Mouse (Mus musculus): Measurements from ENCODE around the gene Olfr605. TPM values are rescaled to one million over a fixed set of nuclear protein-coding genes. Genes with fewer than 3 reads are reported as not detected.
"Not testable (repeated sequence)": the region's sequence is repeated elsewhere in the genome, so short reads cannot be mapped to it uniquely, and the experiment has no call there.

Olfr605 gene
- polyA plus RNA-seq (2015; fragmentation: Nextera tagmentation; extraction: Ambion mirVana) = not detected in 2 replicates

- no peak for DNase-seq (ENCODE audit: low spot score)
Measured at GRCm38 (mm10) chr7:103445339-103445738, at the start of gene Olfr605. TSS of gene Olfr605 (minus strand) at chr7:103445439.

- not testable (repeated sequence) for DNase-seq (ENCODE audit: low spot score)
Measured at GRCm38 (mm10) chr7:103477106-103477505, 31.9 kb upstream of the Olfr605 start.

- no peak for DNase-seq (ENCODE audit: low spot score)
Measured at GRCm38 (mm10) chr7:103469577-103469976, 24.3 kb upstream of the Olfr605 start, which contains the start of gene Olfr608. TSS of gene Olfr608 (plus strand) at chr7:103469877.

GRCm38 (mm10) chr7:103460590-103460989 lies 15.4 kb upstream of the Olfr605 start:
- DNase-seq (ENCODE audit: low spot score) = no peak

- no peak for DNase-seq (ENCODE audit: low spot score)
Measured at GRCm38 (mm10) chr7:103448746-103449145, 3.5 kb upstream of the Olfr605 start, which contains the start of gene Olfr606. TSS of gene Olfr606 (plus strand) at chr7:103449046.

GRCm38 (mm10) chr7:103414772-103415171 lies 30.5 kb downstream of the Olfr605 start, which contains the start of gene Usp17lc:
TSS of gene Usp17lc (plus strand) at chr7:103415072.
- not testable (repeated sequence) for DNase-seq (ENCODE audit: low spot score)

GRCm38 (mm10) chr7:103406521-103407055 lies 38.7 kb downstream of the Olfr605 start:
- DNase-seq (ENCODE audit: low spot score) = not testable (repeated sequence)

GRCm38 (mm10) chr7:103398981-103399380 lies 46.3 kb downstream of the Olfr605 start:
- DNase-seq (ENCODE audit: low spot score) = no peak

GRCm38 (mm10) chr7:103397758-103398157 lies 47.5 kb downstream of the Olfr605 start:
- DNase-seq (ENCODE audit: low spot score) = no peak

Small RNA genes lying within 50 kb of the gene (microRNA-seq; reads per million reads assigned to microRNA genes)
- not detected for gene Gm25774 (ENCODE audit: borderline number of aligned reads)

Other genes starting within 250 kb of the Olfr605 start
- not detected in 2 replicates for gene Olfr593, start 233.6 kb downstream of the Olfr605 start, polyA plus RNA-seq (2015; fragmentation: Nextera tagmentation; extraction: Ambion mirVana)
- gene Olfr594, start 228.4 kb downstream of the Olfr605 start, polyA plus RNA-seq (2015; fragmentation: Nextera tagmentation; extraction: Ambion mirVana) = not detected in 2 replicates
- not detected in 2 replicates for gene Usp17ld, start 192.9 kb downstream of the Olfr605 start, polyA plus RNA-seq (2015; fragmentation: Nextera tagmentation; extraction: Ambion mirVana)
- gene Olfr596, start 139.8 kb downstream of the Olfr605 start, polyA plus RNA-seq (2015; fragmentation: Nextera tagmentation; extraction: Ambion mirVana) = not detected in 2 replicates
- gene Olfr597, start 129.1 kb downstream of the Olfr605 start, polyA plus RNA-seq (2015; fragmentation: Nextera tagmentation; extraction: Ambion mirVana) = not detected in 2 replicates
- not detected in 2 replicates for gene Olfr598, start 121.9 kb downstream of the Olfr605 start, polyA plus RNA-seq (2015; fragmentation: Nextera tagmentation; extraction: Ambion mirVana)
- not detected in 2 replicates for gene Olfr599, start 109.5 kb downstream of the Olfr605 start, polyA plus RNA-seq (2015; fragmentation: Nextera tagmentation; extraction: Ambion mirVana)
- not detected in 2 replicates for gene Olfr600, start 95.8 kb downstream of the Olfr605 start, polyA plus RNA-seq (2015; fragmentation: Nextera tagmentation; extraction: Ambion mirVana)
- not detected in 2 replicates for gene Olfr601, start 82.8 kb downstream of the Olfr605 start, polyA plus RNA-seq (2015; fragmentation: Nextera tagmentation; extraction: Ambion mirVana)
- not detected in 2 replicates for gene Olfr603, start 59.3 kb downstream of the Olfr605 start, polyA plus RNA-seq (2015; fragmentation: Nextera tagmentation; extraction: Ambion mirVana)
- gene Usp17lc, start 30.4 kb downstream of the Olfr605 start, polyA plus RNA-seq (2015; fragmentation: Nextera tagmentation; extraction: Ambion mirVana) = not detected in 2 replicates
- not detected in 2 replicates for gene Olfr606, start 3.6 kb upstream of the Olfr605 start, polyA plus RNA-seq (2015; fragmentation: Nextera tagmentation; extraction: Ambion mirVana)
- gene Olfr607, start 18.7 kb upstream of the Olfr605 start, polyA plus RNA-seq (2015; fragmentation: Nextera tagmentation; extraction: Ambion mirVana) = not detected in 2 replicates
- gene Olfr608, start 24.4 kb upstream of the Olfr605 start, polyA plus RNA-seq (2015; fragmentation: Nextera tagmentation; extraction: Ambion mirVana) = not detected in 2 replicates
- not detected in 2 replicates for gene Olfr609, start 52.6 kb upstream of the Olfr605 start, polyA plus RNA-seq (2015; fragmentation: Nextera tagmentation; extraction: Ambion mirVana)
- not detected in 2 replicates for gene Olfr610, start 66.7 kb upstream of the Olfr605 start, polyA plus RNA-seq (2015; fragmentation: Nextera tagmentation; extraction: Ambion mirVana)
- not detected in 2 replicates for gene Olfr611, start 75.4 kb upstream of the Olfr605 start, polyA plus RNA-seq (2015; fragmentation: Nextera tagmentation; extraction: Ambion mirVana)
- gene Olfr612, start 97.3 kb upstream of the Olfr605 start, polyA plus RNA-seq (2015; fragmentation: Nextera tagmentation; extraction: Ambion mirVana) = not detected in 2 replicates
- gene Olfr613, start 102.6 kb upstream of the Olfr605 start, polyA plus RNA-seq (2015; fragmentation: Nextera tagmentation; extraction: Ambion mirVana) = not detected in 2 replicates
- not detected in 2 replicates for gene Olfr615, start 110.6 kb upstream of the Olfr605 start, polyA plus RNA-seq (2015; fragmentation: Nextera tagmentation; extraction: Ambion mirVana)
- gene Olfr616, start 123.7 kb upstream of the Olfr605 start, polyA plus RNA-seq (2015; fragmentation: Nextera tagmentation; extraction: Ambion mirVana) = not detected in 2 replicates
- gene Olfr617, start 127.6 kb upstream of the Olfr605 start, polyA plus RNA-seq (2015; fragmentation: Nextera tagmentation; extraction: Ambion mirVana) = not detected in 2 replicates
- gene Olfr618, start 144.7 kb upstream of the Olfr605 start, polyA plus RNA-seq (2015; fragmentation: Nextera tagmentation; extraction: Ambion mirVana) = not detected in 2 replicates
- not detected in 2 replicates for gene Olfr619, start 155.1 kb upstream of the Olfr605 start, polyA plus RNA-seq (2015; fragmentation: Nextera tagmentation; extraction: Ambion mirVana)
- not detected in 2 replicates for gene Olfr620, start 167.1 kb upstream of the Olfr605 start, polyA plus RNA-seq (2015; fragmentation: Nextera tagmentation; extraction: Ambion mirVana)
- not detected in 2 replicates for gene Olfr622, start 197.3 kb upstream of the Olfr605 start, polyA plus RNA-seq (2015; fragmentation: Nextera tagmentation; extraction: Ambion mirVana)
- gene Olfr623, start 218.3 kb upstream of the Olfr605 start, polyA plus RNA-seq (2015; fragmentation: Nextera tagmentation; extraction: Ambion mirVana) = not detected in 2 replicates
- gene Olfr624, start 225.8 kb upstream of the Olfr605 start, polyA plus RNA-seq (2015; fragmentation: Nextera tagmentation; extraction: Ambion mirVana) = not detected in 2 replicates
- not detected in 2 replicates for gene Olfr625-ps1, start 237.3 kb upstream of the Olfr605 start, polyA plus RNA-seq (2015; fragmentation: Nextera tagmentation; extraction: Ambion mirVana)